Mouse (Mus musculus) CD4-positive, CD25-positive, alpha-beta regulatory T cell, adult 2 months (primary cell): ENCODE results near the gene Prr5l.

Experiments used
- DNase-seq: peaks from one replicate; pipeline ENCODE4 v3.0.0-alpha.2; 2012; ENCODE audit warnings: low read depth, low spot score

Prr5l gene

GRCm38 (mm10) chr2:101723333-101723881, 159.4 kb downstream of the Prr5l start:
- DNase-seq: no peak

- no peak for DNase-seq
These were observed 160.2 kb downstream of the Prr5l start for GRCm38 (mm10) chr2:101722370-101723332.

- DNase-seq: no peak
These were observed 161.0 kb downstream of the Prr5l start for GRCm38 (mm10) chr2:101721835-101722234.

- no peak for DNase-seq
These were observed 165.7 kb downstream of the Prr5l start for GRCm38 (mm10) chr2:101717162-101717561.

- peak; percentile 77 for DNase-seq
These were observed 167.0 kb downstream of the Prr5l start for GRCm38 (mm10) chr2:101715650-101716323.

- no peak for DNase-seq
These were observed 171.2 kb downstream of the Prr5l start for GRCm38 (mm10) chr2:101711608-101712007.

GRCm38 (mm10) chr2:101705941-101706485, 176.8 kb downstream of the Prr5l start:
- DNase-seq: peak; percentile 18

GRCm38 (mm10) chr2:101699284-101699683, 183.5 kb downstream of the Prr5l start:
- DNase-seq: no peak

- DNase-seq: no peak
These were observed 187.2 kb downstream of the Prr5l start for GRCm38 (mm10) chr2:101695584-101695983.

- DNase-seq: peak; percentile 69
These were observed 189.1 kb downstream of the Prr5l start for GRCm38 (mm10) chr2:101693577-101694215.

GRCm38 (mm10) chr2:101693043-101693442, 189.8 kb downstream of the Prr5l start:
- no peak for DNase-seq

GRCm38 (mm10) chr2:101690252-101690827, 192.5 kb downstream of the Prr5l start:
- no peak for DNase-seq

- no peak for DNase-seq
These were observed 194.8 kb downstream of the Prr5l start for GRCm38 (mm10) chr2:101688011-101688410.

GRCm38 (mm10) chr2:101684421-101684820, 198.4 kb downstream of the Prr5l start:
- no peak for DNase-seq

- peak; percentile 66 for DNase-seq
These were observed 203.6 kb downstream of the Prr5l start for GRCm38 (mm10) chr2:101679164-101679784.

GRCm38 (mm10) chr2:101678236-101679021, 204.4 kb downstream of the Prr5l start, which contains the start of gene Traf6:
Gene Traf6 (plus strand): TSS chr2:101678429.
- DNase-seq: peak; percentile 92

- no peak for DNase-seq
These were observed 209.3 kb downstream of the Prr5l start for GRCm38 (mm10) chr2:101673547-101673946.

- DNase-seq: no peak
These were observed 214.1 kb downstream of the Prr5l start for GRCm38 (mm10) chr2:101668751-101669150.

- no peak for DNase-seq
These were observed 217.1 kb downstream of the Prr5l start for GRCm38 (mm10) chr2:101665703-101666092.
